Comparison of ENCODE assay signal across 11 mouse cellular contexts in genomic region chr1:88602241-88602640, GRCm38 (mm10).
"Had no signal": no experiment of that assay in that cellular context is flagged by ENCODE, and none has a peak within 500 bp of the region (broad histone marks: within the 10 kb centered on the region; RNA-seq: fewer than 3 reads in every experiment).

No protein-coding gene starts in this region.

- DNase-seq: kidney, adult 9 months; kidney, postnatal 14 days; kidney, postnatal 4 days; liver; lung, adult 18-20 months; lung, postnatal 14 days; lung, postnatal 4 days; retina, postnatal 1 day; right cerebral cortex, postnatal 25 days; spleen, adult 18-20 months; thymus, postnatal 25 days had no signal
